Mouse (Mus musculus): Measurements from ENCODE around the gene Fbxl17. TPM values are rescaled to one million over a fixed set of nuclear protein-coding genes. Genes with fewer than 3 reads are reported as not detected.

The Fbxl17 gene
- polyA plus RNA-seq, 1 experiment = 27.5 TPM

- TF ChIP-seq CTCF (IDR thresholded peaks at IDR 0.05; ENCODE audit: borderline replicate concordance, insufficient read depth, low read length) (no peak), POLR2A (IDR thresholded peaks at IDR 0.05; ENCODE audit: low read depth, low read length) (no peak)
- Histone ChIP-seq H3K27ac (ENCODE audit: insufficient read depth, low read length) (no peak overlapping the region), H3K4me1 (ENCODE audit: control insufficient read depth, insufficient read depth, low read length) (no peaks in the 10 kb centered on the region), H3K4me3 (ENCODE audit: insufficient read depth, low read length) (no peak overlapping the region)
These were observed 204.9 kb downstream of the Fbxl17 start for GRCm38 (mm10) chr17:63294961-63295360.

- Histone ChIP-seq H3K4me1 (ENCODE audit: control insufficient read depth, insufficient read depth, low read length) (peaks cover 3% of the 10 kb centered on the region), H3K27ac (ENCODE audit: insufficient read depth, low read length) (no peak overlapping the region), H3K4me3 (ENCODE audit: insufficient read depth, low read length) (no peak overlapping the region)
- TF ChIP-seq POLR2A (IDR thresholded peaks at IDR 0.05; ENCODE audit: low read depth, low read length) (no peak), CTCF (IDR thresholded peaks at IDR 0.05; ENCODE audit: borderline replicate concordance, insufficient read depth, low read length) (no peak)
These were observed 205.8 kb downstream of the Fbxl17 start for GRCm38 (mm10) chr17:63293979-63294378.

- no peak for TF ChIP-seq POLR2A (IDR thresholded peaks at IDR 0.05; ENCODE audit: low read depth, low read length)
- TF ChIP-seq CTCF (IDR thresholded peaks at IDR 0.05; ENCODE audit: borderline replicate concordance, insufficient read depth, low read length) = no peak
- Histone ChIP-seq H3K27ac (ENCODE audit: insufficient read depth, low read length) (no peak overlapping the region), H3K4me1 (ENCODE audit: control insufficient read depth, insufficient read depth, low read length) (peaks cover 5% of the 10 kb centered on the region), H3K4me3 (ENCODE audit: insufficient read depth, low read length) (no peak overlapping the region)
These were observed 210.4 kb downstream of the Fbxl17 start for GRCm38 (mm10) chr17:63289317-63289913.

GRCm38 (mm10) chr17:63288850-63289249, 211.0 kb downstream of the Fbxl17 start:
- no peak for TF ChIP-seq CTCF (IDR thresholded peaks at IDR 0.05; ENCODE audit: borderline replicate concordance, insufficient read depth, low read length)
- no peak for TF ChIP-seq POLR2A (IDR thresholded peaks at IDR 0.05; ENCODE audit: low read depth, low read length)
- Histone ChIP-seq H3K27ac (ENCODE audit: insufficient read depth, low read length) (no peak overlapping the region), H3K4me3 (ENCODE audit: insufficient read depth, low read length) (no peak overlapping the region), H3K4me1 (ENCODE audit: control insufficient read depth, insufficient read depth, low read length) (peaks cover 5% of the 10 kb centered on the region)

- H3K4me3 ChIP-seq (ENCODE audit: insufficient read depth, low read length) = no peak overlapping the region
- no peak overlapping the region for H3K27ac ChIP-seq (ENCODE audit: insufficient read depth, low read length)
- peaks cover 5% of the 10 kb centered on the region for H3K4me1 ChIP-seq (ENCODE audit: control insufficient read depth, insufficient read depth, low read length)
- TF ChIP-seq CTCF (IDR thresholded peaks at IDR 0.05; ENCODE audit: borderline replicate concordance, insufficient read depth, low read length) = no peak
- no peak for TF ChIP-seq POLR2A (IDR thresholded peaks at IDR 0.05; ENCODE audit: low read depth, low read length)
These were observed 212.4 kb downstream of the Fbxl17 start for GRCm38 (mm10) chr17:63287413-63287812.

GRCm38 (mm10) chr17:63285265-63285939, 214.4 kb downstream of the Fbxl17 start:
- Histone ChIP-seq H3K4me3 (ENCODE audit: insufficient read depth, low read length) (no peak overlapping the region), H3K27ac (ENCODE audit: insufficient read depth, low read length) (no peak overlapping the region), H3K4me1 (ENCODE audit: control insufficient read depth, insufficient read depth, low read length) (peaks cover 5% of the 10 kb centered on the region)
- TF ChIP-seq CTCF (IDR thresholded peaks at IDR 0.05; ENCODE audit: borderline replicate concordance, insufficient read depth, low read length) = no peak
- TF ChIP-seq POLR2A (IDR thresholded peaks at IDR 0.05; ENCODE audit: low read depth, low read length) = no peak

- Histone ChIP-seq H3K4me1 (ENCODE audit: control insufficient read depth, insufficient read depth, low read length) (0 out of 2 replicates have a peak, but pooled peaks cover 2% of the 10 kb centered on the region), H3K4me3 (ENCODE audit: insufficient read depth, low read length) (no peak overlapping the region), H3K27ac (ENCODE audit: insufficient read depth, low read length) (no peak overlapping the region)
- TF ChIP-seq POLR2A (IDR thresholded peaks at IDR 0.05; ENCODE audit: low read depth, low read length) (no peak), CTCF (IDR thresholded peaks at IDR 0.05; ENCODE audit: borderline replicate concordance, insufficient read depth, low read length) (no peak)
These were observed 215.7 kb downstream of the Fbxl17 start for GRCm38 (mm10) chr17:63284074-63284473.

- Histone ChIP-seq H3K4me3 (ENCODE audit: insufficient read depth, low read length) (no peak overlapping the region), H3K4me1 (ENCODE audit: control insufficient read depth, insufficient read depth, low read length) (no peaks in the 10 kb centered on the region), H3K27ac (ENCODE audit: insufficient read depth, low read length) (no peak overlapping the region)
- no peak for TF ChIP-seq POLR2A (IDR thresholded peaks at IDR 0.05; ENCODE audit: low read depth, low read length)
- TF ChIP-seq CTCF (IDR thresholded peaks at IDR 0.05; ENCODE audit: borderline replicate concordance, insufficient read depth, low read length) = no peak
These were observed 217.8 kb downstream of the Fbxl17 start for GRCm38 (mm10) chr17:63282004-63282403.

GRCm38 (mm10) chr17:63280990-63281389, 218.8 kb downstream of the Fbxl17 start:
- no peaks in the 10 kb centered on the region for H3K4me1 ChIP-seq (ENCODE audit: control insufficient read depth, insufficient read depth, low read length)
- no peak overlapping the region for H3K27ac ChIP-seq (ENCODE audit: insufficient read depth, low read length)
- H3K4me3 ChIP-seq (ENCODE audit: insufficient read depth, low read length) = no peak overlapping the region
- TF ChIP-seq POLR2A (IDR thresholded peaks at IDR 0.05; ENCODE audit: low read depth, low read length) = no peak
- TF ChIP-seq CTCF (IDR thresholded peaks at IDR 0.05; ENCODE audit: borderline replicate concordance, insufficient read depth, low read length) = no peak

- Histone ChIP-seq H3K4me1 (ENCODE audit: control insufficient read depth, insufficient read depth, low read length) (no peaks in the 10 kb centered on the region), H3K4me3 (ENCODE audit: insufficient read depth, low read length) (no peak overlapping the region), H3K27ac (ENCODE audit: insufficient read depth, low read length) (no peak overlapping the region)
- no peak for TF ChIP-seq POLR2A (IDR thresholded peaks at IDR 0.05; ENCODE audit: low read depth, low read length)
- TF ChIP-seq CTCF (IDR thresholded peaks at IDR 0.05; ENCODE audit: borderline replicate concordance, insufficient read depth, low read length) = no peak
These were observed 220.7 kb downstream of the Fbxl17 start for GRCm38 (mm10) chr17:63279144-63279543.

Data from embryonic fibroblast, embryonic 13.5 days (primary cell).